1 mouse cellular context compared by ENCODE assay signal in the genomic region with DNA sequence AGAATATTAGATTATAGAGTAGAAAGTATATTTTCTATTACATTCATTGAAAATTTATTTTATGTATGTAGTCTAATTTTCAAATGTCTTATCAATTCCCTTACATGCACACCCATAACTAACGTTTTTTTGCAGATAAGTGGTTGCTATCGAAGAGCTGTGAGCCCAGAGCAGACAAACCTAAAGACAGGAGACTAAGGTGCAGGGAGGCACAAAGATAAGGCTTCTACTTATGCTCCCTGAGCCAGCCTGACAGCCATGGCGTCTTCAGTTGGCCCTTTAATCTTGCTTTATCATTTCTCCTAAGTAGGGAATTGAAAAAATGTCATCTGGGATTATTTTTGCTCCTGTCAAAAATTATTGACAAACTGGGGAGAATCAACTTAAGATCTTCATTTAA.
TF ChIP-seq lines count a peak whose summit lies in the region.

No protein-coding gene starts in this region.

TF ChIP-seq in MEL, 35 proteins besides CTCF, POLR2A, EP300 and RAD21 (continued from another document):
- TF ChIP-seq ELF1 (IDR thresholded peaks at IDR 0.05; ENCODE audit: low read depth, low read length) (no peak), UBTF (IDR thresholded peaks at IDR 0.05; ENCODE audit: borderline replicate concordance, insufficient read depth, low read depth, low read length) (no peak), TAL1 (IDR thresholded peaks at IDR 0.05; ENCODE audit: low read length) (peak; percentile 91), KAT2A (conservative IDR thresholded peaks at IDR 0.05; ENCODE audit: low read depth, low read length) (no peak), TCF12 (IDR thresholded peaks at IDR 0.05; ENCODE audit: low read depth, low read length) (peak; percentile 99), CHD2 (IDR thresholded peaks at IDR 0.05; ENCODE audit: low read length) (peak; percentile 12; the same call in 1 of the 2 replicates), SIN3A (IDR thresholded peaks at IDR 0.05; ENCODE audit: low read length) (peak; percentile 89), ZC3H11A (IDR thresholded peaks at IDR 0.05; ENCODE audit: low read depth, low read length) (no peak), MYB (IDR thresholded peaks at IDR 0.05; ENCODE audit: low read depth, low read length) (peak; percentile 92), GATA1 (IDR thresholded peaks at IDR 0.05; ENCODE audit: low read depth, low read length) (peak; percentile 99), CHD1 (IDR thresholded peaks at IDR 0.05; ENCODE audit: low read depth, low read length) (no peak), MAX (IDR thresholded peaks at IDR 0.05; ENCODE audit: low read length) (no peak), MAFK (IDR thresholded peaks at IDR 0.05; ENCODE audit: borderline replicate concordance, low read depth, low read length) (peak; percentile 42; the same call in 1 of the 2 replicates), JUND (IDR thresholded peaks at IDR 0.05; ENCODE audit: low read depth, low read length) (no peak), BHLHE40 (IDR thresholded peaks at IDR 0.05; ENCODE audit: borderline replicate concordance, low read depth, low read length) (peak; percentile 67; the same call in 1 of the 2 replicates), ZKSCAN1 (IDR thresholded peaks at IDR 0.05; ENCODE audit: low read depth, low read length) (no peak), ZNF384 (IDR thresholded peaks at IDR 0.05; ENCODE audit: low read depth, low read length) (peak; percentile 55), E2F4 (IDR thresholded peaks at IDR 0.05; ENCODE audit: borderline replicate concordance, low read depth, low read length) (no peak), POLR2AphosphoS5 (IDR thresholded peaks at IDR 0.05; ENCODE audit: borderline replicate concordance, low read depth, low read length) (no peak)
